Mouse (Mus musculus): ENCODE measurements around the gene 1700028J19Rik. TPM values are rescaled to one million over a fixed set of nuclear protein-coding genes. Genes with fewer than 3 reads are reported as not detected.
"Not testable (repeated sequence)": the region's sequence is repeated elsewhere in the genome, so short reads cannot be mapped to it uniquely, and the experiment has no call there.

The 1700028J19Rik gene
- total RNA-seq, 1 experiment: 0.58 TPM

DNA sequence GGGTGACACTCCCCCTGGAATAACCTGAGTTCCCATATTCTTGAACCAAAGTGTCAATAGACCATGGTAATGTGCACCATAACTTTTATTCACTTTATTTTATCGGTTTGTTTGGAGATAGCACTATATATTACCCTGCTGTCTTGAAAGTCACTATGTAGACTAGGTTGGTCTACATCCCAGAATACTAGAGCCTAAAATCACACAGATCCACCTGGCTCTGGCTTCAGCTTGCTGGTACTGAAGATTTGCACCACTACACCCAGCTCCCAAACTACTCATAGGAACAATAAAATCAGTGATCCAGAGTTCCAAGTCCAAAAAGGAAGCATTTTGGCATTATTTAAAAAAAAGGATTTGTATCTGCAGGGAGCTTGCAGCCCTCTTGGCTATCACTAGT lies 30.9 kb downstream of the 1700028J19Rik start, which contains the start of gene Klk1b5:
Gene Klk1b5, plus strand, starts transcription at position 301 of the 400 bp plus-strand sequence.
- no peaks in the 10 kb centered on the region for H3K9me3 ChIP-seq (ENCODE audit: control insufficient read depth, insufficient read depth, low read depth, low read length)
- no peak within 1 kb of the TSS for H3K4me3 ChIP-seq (ENCODE audit: insufficient read depth in 1 of 2, low read depth in 1 of 2, low read length in 2 of 2, poor library complexity in 1 of 2, severe bottlenecking in 1 of 2)
- DNase-seq (ENCODE audit: low read depth, low spot score): no peak
- in situ Hi-C loops (cut with MboI; ENCODE audit: low sequenced_read_pairs in 2 of 2, unreplicated experiment in 2 of 2): loop anchor here in 1 of 2 experiments (5.0 to 25.0 kb wide), 2 partner anchors 203 to 253 kb away; partner anchors contain the start of genes Klk1b1, Klk1b26 and Klk1b8
- no peak for TF ChIP-seq ZC3H11A (IDR thresholded peaks at IDR 0.05; ENCODE audit: borderline replicate concordance, low read depth, low read length)
- no peaks in the 10 kb centered on the region for H3K36me3 ChIP-seq (ENCODE audit: control insufficient read depth, insufficient read depth, low read length, poor library complexity, severe bottlenecking)
- H3K9ac ChIP-seq (ENCODE audit: insufficient read depth, low read depth, low read length, poor library complexity, severe bottlenecking): no peak within 1 kb of the TSS
- no peak within 1 kb of the TSS for H3K27ac ChIP-seq (ENCODE audit: insufficient read depth, low read depth, low read length, poor library complexity, severe bottlenecking)
- no peaks in the 10 kb centered on the region for H3K4me1 ChIP-seq (ENCODE audit: control insufficient read depth in 2 of 2, insufficient read depth in 2 of 2, low read length in 2 of 2, poor library complexity in 1 of 2)

GRCm38 (mm10) chr7:44208307-44208706 lies 38.2 kb downstream of the 1700028J19Rik start:
- Histone ChIP-seq H3K9me3 (ENCODE audit: control insufficient read depth, insufficient read depth, low read depth, low read length) (no peaks in the 10 kb centered on the region), H3K4me1 (ENCODE audit: control insufficient read depth in 2 of 2, insufficient read depth in 2 of 2, low read length in 2 of 2, poor library complexity in 1 of 2) (no peaks in the 10 kb centered on the region), H3K27ac (ENCODE audit: insufficient read depth, low read depth, low read length, poor library complexity, severe bottlenecking) (no peak overlapping the region), H3K36me3 (ENCODE audit: control insufficient read depth, insufficient read depth, low read length, poor library complexity, severe bottlenecking) (no peaks in the 10 kb centered on the region), H3K9ac (ENCODE audit: insufficient read depth, low read depth, low read length, poor library complexity, severe bottlenecking) (no peak overlapping the region), H3K4me3 (ENCODE audit: insufficient read depth in 1 of 2, low read depth in 1 of 2, low read length in 2 of 2, poor library complexity in 1 of 2, severe bottlenecking in 1 of 2) (no peak overlapping the region)
- DNase-seq (ENCODE audit: low read depth, low spot score): no peak
- in situ Hi-C loops (cut with MboI; ENCODE audit: low sequenced_read_pairs in 2 of 2, unreplicated experiment in 2 of 2): loop anchor here in 1 of 2 experiments (5.0 to 25.0 kb wide), 2 partner anchors 49 to 246 kb away; partner anchors contain the start of genes Acp4, Klk1b1 and Klk1b8
- TF ChIP-seq ZNF384 (IDR thresholded peaks at IDR 0.05; ENCODE audit: low read depth, low read length) (no peak), HCFC1 (IDR thresholded peaks at IDR 0.05; ENCODE audit: borderline replicate concordance, insufficient read depth, low read length) (no peak), ZC3H11A (IDR thresholded peaks at IDR 0.05; ENCODE audit: borderline replicate concordance, low read depth, low read length) (no peak), CHD2 (IDR thresholded peaks at IDR 0.05; ENCODE audit: low read depth, low read length) (no peak)

DNA sequence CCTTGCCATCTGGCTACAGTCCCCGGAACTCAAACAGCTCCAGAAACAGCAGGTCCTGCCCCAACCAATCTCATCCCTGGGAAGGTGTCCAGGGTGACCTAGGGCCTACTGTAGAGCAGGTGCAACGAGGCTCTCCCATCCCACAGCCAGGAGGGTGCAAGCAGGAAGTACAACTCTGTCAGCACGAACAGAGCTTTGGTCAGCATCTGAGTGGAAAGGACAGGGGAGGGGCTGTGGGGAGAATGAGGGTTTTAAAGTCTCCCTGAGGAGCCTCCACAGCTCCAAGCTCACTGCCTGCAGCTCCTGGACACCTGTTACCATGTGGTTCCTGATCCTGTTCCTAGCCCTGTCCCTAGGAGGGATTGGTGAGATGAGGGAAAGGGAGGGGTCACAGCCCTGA lies 39.4 kb downstream of the 1700028J19Rik start, which contains the start of gene Klk1b4:
Gene Klk1b4, plus strand, starts transcription at position 301 of the 400 bp plus-strand sequence.
- H3K9me3 ChIP-seq (ENCODE audit: control insufficient read depth, insufficient read depth, low read depth, low read length); H3K9ac ChIP-seq (ENCODE audit: insufficient read depth, low read depth, low read length, poor library complexity, severe bottlenecking); H3K4me3 ChIP-seq (ENCODE audit: insufficient read depth in 1 of 2, low read depth in 1 of 2, low read length in 2 of 2, poor library complexity in 1 of 2, severe bottlenecking in 1 of 2); H3K4me1 ChIP-seq (ENCODE audit: control insufficient read depth in 2 of 2, insufficient read depth in 2 of 2, low read length in 2 of 2, poor library complexity in 1 of 2); DNase-seq (ENCODE audit: low read depth, low spot score); H3K27ac ChIP-seq (ENCODE audit: insufficient read depth, low read depth, low read length, poor library complexity, severe bottlenecking); H3K36me3 ChIP-seq (ENCODE audit: control insufficient read depth, insufficient read depth, low read length, poor library complexity, severe bottlenecking): not testable (repeated sequence)
- in situ Hi-C loops (cut with MboI; ENCODE audit: low sequenced_read_pairs in 2 of 2, unreplicated experiment in 2 of 2): loop anchor here in 1 of 2 experiments (5.0 to 25.0 kb wide), 2 partner anchors 50 to 245 kb away; partner anchors contain the start of genes Acp4, Klk1b1 and Klk1b8

- DNase-seq (ENCODE audit: low read depth, low spot score): no peak
- Histone ChIP-seq H3K4me3 (ENCODE audit: insufficient read depth in 1 of 2, low read depth in 1 of 2, low read length in 2 of 2, poor library complexity in 1 of 2, severe bottlenecking in 1 of 2) (no peak within 1 kb of the TSS), H3K36me3 (ENCODE audit: control insufficient read depth, insufficient read depth, low read length, poor library complexity, severe bottlenecking) (no peaks in the 10 kb centered on the region), H3K27ac (ENCODE audit: insufficient read depth, low read depth, low read length, poor library complexity, severe bottlenecking) (no peak within 1 kb of the TSS), H3K4me1 (ENCODE audit: control insufficient read depth in 2 of 2, insufficient read depth in 2 of 2, low read length in 2 of 2, poor library complexity in 1 of 2) (no peaks in the 10 kb centered on the region; a peak in 1 of 4 replicates), H3K9me3 (ENCODE audit: control insufficient read depth, insufficient read depth, low read depth, low read length) (no peaks in the 10 kb centered on the region), H3K9ac (ENCODE audit: insufficient read depth, low read depth, low read length, poor library complexity, severe bottlenecking) (no peak within 1 kb of the TSS)
- no peak for TF ChIP-seq CHD2 (IDR thresholded peaks at IDR 0.05; ENCODE audit: low read depth, low read length)
- TF ChIP-seq MAFK (IDR thresholded peaks at IDR 0.05; ENCODE audit: insufficient read depth, low read depth, low read length): no peak
- no peak for TF ChIP-seq ZC3H11A (IDR thresholded peaks at IDR 0.05; ENCODE audit: borderline replicate concordance, low read depth, low read length)
- no peak for TF ChIP-seq ZNF384 (IDR thresholded peaks at IDR 0.05; ENCODE audit: low read depth, low read length)
- in situ Hi-C loops (cut with MboI; ENCODE audit: low sequenced_read_pairs in 2 of 2, unreplicated experiment in 2 of 2): no loop called here
Observed at GRCm38 (mm10) chr7:44197891-44198290, 48.6 kb downstream of the 1700028J19Rik start, which contains the start of gene Klk1b3. Gene Klk1b3 (plus strand): TSS chr7:44198191.

GRCm38 (mm10) chr7:44193466-44193865 lies 53.0 kb downstream of the 1700028J19Rik start:
- H3K4me3 ChIP-seq (ENCODE audit: insufficient read depth in 1 of 2, low read depth in 1 of 2, low read length in 2 of 2, poor library complexity in 1 of 2, severe bottlenecking in 1 of 2); H3K9me3 ChIP-seq (ENCODE audit: control insufficient read depth, insufficient read depth, low read depth, low read length); DNase-seq (ENCODE audit: low read depth, low spot score); H3K27ac ChIP-seq (ENCODE audit: insufficient read depth, low read depth, low read length, poor library complexity, severe bottlenecking); H3K36me3 ChIP-seq (ENCODE audit: control insufficient read depth, insufficient read depth, low read length, poor library complexity, severe bottlenecking); in situ Hi-C loops (cut with MboI; ENCODE audit: low sequenced_read_pairs in 2 of 2, unreplicated experiment in 2 of 2); H3K9ac ChIP-seq (ENCODE audit: insufficient read depth, low read depth, low read length, poor library complexity, severe bottlenecking); H3K4me1 ChIP-seq (ENCODE audit: control insufficient read depth in 2 of 2, insufficient read depth in 2 of 2, low read length in 2 of 2, poor library complexity in 1 of 2): not testable (repeated sequence)

- in situ Hi-C loops (cut with MboI; ENCODE audit: low sequenced_read_pairs in 2 of 2, unreplicated experiment in 2 of 2); H3K4me1 ChIP-seq (ENCODE audit: control insufficient read depth in 2 of 2, insufficient read depth in 2 of 2, low read length in 2 of 2, poor library complexity in 1 of 2); H3K27ac ChIP-seq (ENCODE audit: insufficient read depth, low read depth, low read length, poor library complexity, severe bottlenecking); H3K9me3 ChIP-seq (ENCODE audit: control insufficient read depth, insufficient read depth, low read depth, low read length); H3K9ac ChIP-seq (ENCODE audit: insufficient read depth, low read depth, low read length, poor library complexity, severe bottlenecking); H3K36me3 ChIP-seq (ENCODE audit: control insufficient read depth, insufficient read depth, low read length, poor library complexity, severe bottlenecking); H3K4me3 ChIP-seq (ENCODE audit: insufficient read depth in 1 of 2, low read depth in 1 of 2, low read length in 2 of 2, poor library complexity in 1 of 2, severe bottlenecking in 1 of 2); DNase-seq (ENCODE audit: low read depth, low spot score): not testable (repeated sequence)
Observed at GRCm38 (mm10) chr7:44187936-44188335, 58.6 kb downstream of the 1700028J19Rik start, which contains the start of gene Klk1b24. Gene Klk1b24 (plus strand): TSS chr7:44188236.

DNA sequence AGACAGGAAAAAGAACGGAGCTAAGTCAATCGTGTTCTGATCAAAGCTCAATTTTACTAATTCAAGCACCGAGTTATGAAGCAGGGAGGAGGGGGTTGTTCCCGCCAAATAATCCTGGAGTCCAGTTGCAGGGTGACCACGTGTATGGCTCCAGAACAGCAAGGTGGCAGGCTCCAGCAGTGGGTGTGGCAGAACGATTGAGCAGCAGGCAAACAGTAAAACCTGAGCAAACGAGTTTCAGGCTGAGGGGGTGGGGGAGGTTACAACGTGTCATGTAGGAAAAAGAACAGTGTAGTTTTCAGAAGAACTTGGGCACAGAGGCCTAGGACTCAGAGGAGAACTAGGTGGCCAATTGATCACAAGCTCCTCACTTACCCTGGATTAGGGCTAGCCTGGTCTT lies 60.0 kb downstream of the 1700028J19Rik start:
- H3K27ac ChIP-seq (ENCODE audit: insufficient read depth, low read depth, low read length, poor library complexity, severe bottlenecking); H3K9ac ChIP-seq (ENCODE audit: insufficient read depth, low read depth, low read length, poor library complexity, severe bottlenecking); in situ Hi-C loops (cut with MboI; ENCODE audit: low sequenced_read_pairs in 2 of 2, unreplicated experiment in 2 of 2); H3K9me3 ChIP-seq (ENCODE audit: control insufficient read depth, insufficient read depth, low read depth, low read length); H3K36me3 ChIP-seq (ENCODE audit: control insufficient read depth, insufficient read depth, low read length, poor library complexity, severe bottlenecking); H3K4me1 ChIP-seq (ENCODE audit: control insufficient read depth in 2 of 2, insufficient read depth in 2 of 2, low read length in 2 of 2, poor library complexity in 1 of 2); DNase-seq (ENCODE audit: low read depth, low spot score); H3K4me3 ChIP-seq (ENCODE audit: insufficient read depth in 1 of 2, low read depth in 1 of 2, low read length in 2 of 2, poor library complexity in 1 of 2, severe bottlenecking in 1 of 2): not testable (repeated sequence)

Measured in ES-E14 (cell line).